Mouse (Mus musculus): ENCODE measurements around the gene Gm29735. TPM values are rescaled to one million over a fixed set of nuclear protein-coding genes. Genes with fewer than 3 reads are reported as not detected.
"Not testable (repeated sequence)": the region's sequence is repeated elsewhere in the genome, so short reads cannot be mapped to it uniquely, and the experiment has no call there.

Gene Gm29735
- total RNA-seq, 4 experiments from 2014 or later = not detected

GRCm38 (mm10) chr7:142120629-142121028 is 36.3 kb downstream of the Gm29735 start, which contains the start of gene Gm45618:
TSS of gene Gm45618 (minus strand) at chr7:142120729.
- DNase-seq = not testable (repeated sequence)

GRCm38 (mm10) chr7:142119632-142120031 is 37.3 kb downstream of the Gm29735 start:
- DNase-seq = no peak

Other genes starting within 250 kb of the Gm29735 start
- gene Tollip, start 238.6 kb downstream of the Gm29735 start, total RNA-seq (2022) = 10 to 100 TPM; 59.9 to 67.9 (median 62.6) TPM
- gene Brsk2, start 207.4 kb downstream of the Gm29735 start, total RNA-seq (2022) = 1 to 10 TPM; 2.0 to 4.1 (median 3.6) TPM
- gene Mob2, start 96.0 kb downstream of the Gm29735 start, total RNA-seq (2022) = 10 to 100 TPM; 52.8 to 65.8 (median 57.6) TPM
- 10 to 100 TPM in 3 of 4 experiments, 1 to 10 TPM in 1; 4.6 to 18.1 (median 14.3) TPM for gene Dusp8, start 61.3 kb downstream of the Gm29735 start, total RNA-seq (2022)
- not detected for gene Gm45618, start 36.4 kb downstream of the Gm29735 start, total RNA-seq (2022)
- gene Gm39115, start 21.1 kb downstream of the Gm29735 start, total RNA-seq (2022) = not detected
- gene Gm45337, start 12.5 kb downstream of the Gm29735 start, total RNA-seq (2022) = not detected
- gene Gm4553, start 8.6 kb upstream of the Gm29735 start, total RNA-seq (2022) = not detected
- not detected for gene Krtap5-2, start 18.9 kb upstream of the Gm29735 start, total RNA-seq (2022)
- not detected for gene Gm10153, start 33.3 kb upstream of the Gm29735 start, total RNA-seq (2022)
- not detected for gene Krtap5-3, start 44.3 kb upstream of the Gm29735 start, total RNA-seq (2022)
- gene Gm7579, start 54.7 kb upstream of the Gm29735 start, total RNA-seq (2022) = not detected
- gene Krtap5-5, start 72.9 kb upstream of the Gm29735 start, total RNA-seq (2022) = not detected
- gene Gm40460, start 84.0 kb upstream of the Gm29735 start, total RNA-seq (2022) = not detected
- not detected for gene Gm2431, start 101.2 kb upstream of the Gm29735 start, total RNA-seq (2022)
- not detected for gene Gm4559, start 117.2 kb upstream of the Gm29735 start, total RNA-seq (2022)
- not detected for gene Krtap5-1, start 140.0 kb upstream of the Gm29735 start, total RNA-seq (2022)
- gene Krtap5-4, start 146.4 kb upstream of the Gm29735 start, total RNA-seq (2022) = not detected
- 1 to 10 TPM; 2.7 to 7.8 (median 5.3) TPM for gene Ifitm10, start 216.6 kb upstream of the Gm29735 start, total RNA-seq (2022)
- 10 to 100 TPM in 3 of 4 experiments, 1 to 10 TPM in 1; 9.0 to 16.1 (median 11.0) TPM for gene Gm49369, start 225.6 kb upstream of the Gm29735 start, total RNA-seq (2022)
- 1,000 to 10,000 TPM in 2 of 4 experiments, 100 to 1,000 TPM in 2; 808 to 1,559 (median 1,212) TPM for gene Ctsd, start 230.9 kb upstream of the Gm29735 start, total RNA-seq (2022)

Measured in adrenal gland, adult 8-10 months (tissue).